Mouse (Mus musculus): ENCODE measurements around the gene Csf1. TPM values are rescaled to one million over a fixed set of nuclear protein-coding genes. Genes with fewer than 3 reads are reported as not detected.

Csf1 gene
- polyA plus RNA-seq, 1 experiment from 2014 or later, result 10.7 TPM

DNA sequence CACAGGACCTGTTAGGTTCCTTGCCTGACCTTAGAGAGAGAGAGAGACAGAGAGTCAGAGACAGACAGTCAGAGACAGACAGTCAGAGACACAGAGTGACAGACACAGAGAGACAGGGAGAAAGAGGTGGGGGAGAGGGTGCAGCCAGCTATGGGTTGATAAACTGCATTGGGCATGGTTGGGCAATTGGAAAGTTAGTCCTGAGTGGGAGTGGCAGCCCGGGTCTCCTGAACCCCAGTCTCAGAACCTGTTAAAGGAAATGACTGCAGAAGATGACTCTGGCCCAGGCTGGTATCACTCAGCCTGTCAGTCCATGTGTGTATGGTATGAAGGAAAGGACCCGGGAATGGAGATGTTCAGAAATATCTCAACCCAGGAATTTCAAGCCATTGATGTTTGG lies 2.1 kb downstream of the Csf1 start:
- Histone ChIP-seq H3K9ac (ENCODE audit: low read depth, low read length) (no peak overlapping the region), H3K36me3 (ENCODE audit: control insufficient read depth, insufficient read depth, low read length) (peaks cover 2% of the 10 kb centered on the region; the same call in 1 of the 2 replicates), H3K27me3 (replicated peaks; ENCODE audit: control insufficient read depth, insufficient read depth, low read length) (peaks cover 28% of the 10 kb centered on the region), H3K9me3 (ENCODE audit: control insufficient read depth, low read length) (no peaks in the 10 kb centered on the region), H3K27ac (ENCODE audit: low read depth, low read length) (no peak overlapping the region), H3K4me2 (peak overlapping the region; percentile 89), H3K4me3 (ENCODE audit: low read depth, low read length) (peak overlapping the region; percentile 76; the same call in 1 of the 2 replicates), H3K4me1 (replicated peaks; ENCODE audit: control insufficient read depth, insufficient read depth, low read length) (peaks cover 18% of the 10 kb centered on the region)
- no peak for ATAC-seq (replicated peaks; ENCODE audit: low FRiP score)
- DNase-seq (ENCODE audit: low spot score), result no peak
- 52% methylated on average over 2 of the region's 2 CpGs for WGBS

DNA sequence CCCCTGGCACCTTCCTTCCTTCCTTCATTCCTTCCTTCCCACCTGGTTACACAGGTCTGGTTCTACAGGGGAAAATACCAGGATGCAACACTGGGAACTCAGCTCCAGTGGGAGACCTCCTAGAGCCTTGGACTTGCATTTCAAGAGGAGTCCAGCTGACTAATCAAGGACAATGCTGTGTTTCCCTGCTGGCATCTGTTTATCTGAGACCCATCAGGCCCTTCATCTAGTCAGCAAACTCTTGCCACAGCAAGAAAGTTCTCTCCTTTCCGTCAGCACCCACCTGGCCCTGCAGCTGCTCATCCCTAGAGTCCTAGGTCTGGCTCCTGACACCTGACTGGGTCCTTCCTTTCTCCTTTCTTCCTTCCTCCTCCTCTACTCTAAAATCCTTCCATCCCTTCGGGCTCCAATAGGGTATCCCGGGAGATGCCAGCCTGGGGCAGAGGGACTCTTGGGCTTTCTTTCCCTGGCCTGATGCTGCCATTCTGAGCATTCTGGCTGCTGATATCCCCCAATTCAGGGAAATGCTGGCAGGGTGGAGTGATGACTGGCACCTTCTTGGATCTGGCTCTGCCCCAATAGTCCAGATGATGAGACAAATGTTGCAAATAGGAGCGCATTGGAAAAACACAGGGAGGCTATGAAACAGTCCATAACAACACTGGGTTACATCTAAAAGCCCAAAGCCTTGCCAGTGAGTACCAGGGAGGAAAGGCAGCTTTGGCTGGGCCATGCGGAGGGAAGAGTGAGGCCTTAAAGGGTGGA lies 2.7 kb downstream of the Csf1 start:
- H3K9me3 ChIP-seq (ENCODE audit: control insufficient read depth, low read length), result no peaks in the 10 kb centered on the region
- H3K4me2 ChIP-seq, result peak overlapping the region; percentile 89; the same call in 1 of the 2 replicates
- H3K27me3 ChIP-seq (replicated peaks; ENCODE audit: control insufficient read depth, insufficient read depth, low read length), result peaks cover 28% of the 10 kb centered on the region
- no peak for DNase-seq (ENCODE audit: low spot score)
- H3K27ac ChIP-seq (ENCODE audit: low read depth, low read length), result no peak overlapping the region
- ATAC-seq (replicated peaks; ENCODE audit: low FRiP score), result no peak
- H3K36me3 ChIP-seq (ENCODE audit: control insufficient read depth, insufficient read depth, low read length), result peaks cover 5% of the 10 kb centered on the region; the same call in 1 of the 2 replicates
- no peak overlapping the region for H3K4me3 ChIP-seq (ENCODE audit: low read depth, low read length)
- H3K9ac ChIP-seq (ENCODE audit: low read depth, low read length), result no peak overlapping the region
- WGBS, result 88% methylated on average over 5 of the region's 5 CpGs
- H3K4me1 ChIP-seq (replicated peaks; ENCODE audit: control insufficient read depth, insufficient read depth, low read length), result peaks cover 18% of the 10 kb centered on the region

DNA sequence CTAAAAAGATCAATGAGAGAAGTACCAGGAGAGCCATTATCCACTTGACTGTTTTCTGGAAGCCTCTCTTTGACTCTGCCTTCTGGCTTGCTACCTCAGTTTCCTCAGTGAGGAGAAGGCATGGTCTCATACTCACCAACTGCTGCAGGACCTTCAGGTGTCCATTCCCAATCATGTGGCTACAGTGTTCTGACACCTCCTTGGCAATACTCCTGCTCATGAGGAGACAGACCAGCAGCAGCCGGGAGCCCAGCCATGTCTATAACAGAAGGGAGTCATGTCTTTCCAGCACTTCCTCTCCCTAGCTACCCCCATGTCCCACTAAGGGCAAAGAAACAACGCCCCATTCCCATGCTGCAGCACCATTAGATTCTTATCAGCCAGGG lies 3.8 kb downstream of the Csf1 start:
- Histone ChIP-seq H3K4me1 (replicated peaks; ENCODE audit: control insufficient read depth, insufficient read depth, low read length) (peaks cover 18% of the 10 kb centered on the region), H3K9me3 (ENCODE audit: control insufficient read depth, low read length) (no peaks in the 10 kb centered on the region), H3K9ac (ENCODE audit: low read depth, low read length) (no peak overlapping the region), H3K27ac (ENCODE audit: low read depth, low read length) (no peak overlapping the region), H3K27me3 (replicated peaks; ENCODE audit: control insufficient read depth, insufficient read depth, low read length) (peaks cover 24% of the 10 kb centered on the region), H3K4me2 (no peak overlapping the region), H3K36me3 (ENCODE audit: control insufficient read depth, insufficient read depth, low read length) (peaks cover 9% of the 10 kb centered on the region; the same call in 1 of the 2 replicates), H3K4me3 (ENCODE audit: low read depth, low read length) (no peak overlapping the region)
- ATAC-seq (replicated peaks; ENCODE audit: low FRiP score) (no peak), DNase-seq (ENCODE audit: low spot score) (no peak)
- 68% methylated on average over 2 of the region's 2 CpGs for WGBS

DNA sequence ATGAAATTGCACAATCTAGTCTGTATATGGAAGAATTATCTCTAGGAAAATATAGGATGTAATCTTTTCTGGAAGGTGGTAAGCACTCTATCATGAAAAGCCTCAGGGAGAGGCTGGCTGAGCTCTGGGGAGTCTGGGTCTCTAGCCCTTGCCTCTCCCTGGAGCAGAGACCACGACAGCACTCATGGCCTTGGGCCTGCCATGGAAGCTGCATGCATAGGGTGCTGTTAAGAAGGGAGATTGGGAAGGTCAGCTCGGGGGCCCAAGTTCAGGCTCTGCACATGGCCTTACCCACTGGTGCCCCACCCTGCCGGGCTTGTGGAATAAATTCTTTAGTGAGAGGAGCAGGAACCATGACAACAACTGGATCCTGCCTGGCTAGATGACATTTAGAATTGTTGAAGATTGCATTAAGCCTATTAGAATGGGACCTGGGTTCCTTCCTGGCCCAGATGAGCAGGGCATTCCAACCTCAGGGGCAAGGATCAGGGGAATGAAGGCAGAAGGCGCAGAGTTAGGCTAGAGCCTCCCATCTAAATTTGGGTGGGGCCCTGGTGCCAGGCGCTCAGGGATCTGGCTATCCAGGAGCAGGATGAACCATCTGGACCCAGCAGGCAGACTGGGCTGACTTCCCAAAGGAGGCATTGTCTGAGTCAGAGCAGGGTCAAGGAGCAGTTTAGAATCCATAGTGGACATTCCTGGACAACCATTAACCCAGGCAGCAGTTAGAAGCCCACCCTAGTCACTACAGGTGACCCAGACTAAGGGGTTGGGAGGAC lies 4.4 kb downstream of the Csf1 start:
- Histone ChIP-seq H3K4me1 (replicated peaks; ENCODE audit: control insufficient read depth, insufficient read depth, low read length) (peaks cover 18% of the 10 kb centered on the region), H3K9ac (ENCODE audit: low read depth, low read length) (no peak overlapping the region), H3K4me3 (ENCODE audit: low read depth, low read length) (no peak overlapping the region), H3K27me3 (replicated peaks; ENCODE audit: control insufficient read depth, insufficient read depth, low read length) (peaks cover 20% of the 10 kb centered on the region), H3K9me3 (ENCODE audit: control insufficient read depth, low read length) (no peaks in the 10 kb centered on the region), H3K36me3 (ENCODE audit: control insufficient read depth, insufficient read depth, low read length) (peaks cover 9% of the 10 kb centered on the region; the same call in 1 of the 2 replicates), H3K27ac (ENCODE audit: low read depth, low read length) (no peak overlapping the region), H3K4me2 (no peak overlapping the region)
- ATAC-seq (replicated peaks; ENCODE audit: low FRiP score) (no peak), DNase-seq (ENCODE audit: low spot score) (no peak)
- WGBS, result 72% methylated on average over 5 of the region's 5 CpGs

DNA sequence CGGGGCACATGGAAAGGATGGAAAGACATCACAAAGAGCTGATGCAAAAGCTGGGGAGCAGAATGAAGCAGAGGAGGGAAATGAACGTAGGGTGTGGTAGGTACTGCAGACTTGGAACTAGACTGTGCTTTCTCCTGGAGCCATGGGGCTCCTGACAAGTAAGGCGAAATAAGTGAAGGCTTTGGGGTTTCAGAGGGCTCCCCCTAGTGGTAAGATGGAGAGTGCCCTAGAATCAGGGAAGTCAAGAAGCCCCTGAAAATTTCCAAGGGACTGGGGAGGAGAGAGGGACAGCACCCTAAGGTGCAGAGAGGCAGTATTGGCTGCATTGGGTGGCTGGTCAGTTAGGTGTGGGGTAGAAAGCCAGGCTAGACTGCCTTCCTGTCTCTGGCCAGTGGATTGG lies 5.6 kb downstream of the Csf1 start:
- no peaks in the 10 kb centered on the region for H3K9me3 ChIP-seq (ENCODE audit: control insufficient read depth, low read length)
- H3K36me3 ChIP-seq (ENCODE audit: control insufficient read depth, insufficient read depth, low read length), result peaks cover 9% of the 10 kb centered on the region; the same call in 1 of the 2 replicates
- DNase-seq (ENCODE audit: low spot score), result no peak
- H3K4me1 ChIP-seq (replicated peaks; ENCODE audit: control insufficient read depth, insufficient read depth, low read length), result peaks cover 11% of the 10 kb centered on the region
- H3K9ac ChIP-seq (ENCODE audit: low read depth, low read length), result no peak overlapping the region
- WGBS, result 43% methylated on average over 3 of the region's 3 CpGs
- no peak for ATAC-seq (replicated peaks; ENCODE audit: low FRiP score)
- H3K27me3 ChIP-seq (replicated peaks; ENCODE audit: control insufficient read depth, insufficient read depth, low read length), result peaks cover 7% of the 10 kb centered on the region; the same call in 1 of the 2 replicates
- H3K4me3 ChIP-seq (ENCODE audit: low read depth, low read length), result no peak overlapping the region
- H3K27ac ChIP-seq (ENCODE audit: low read depth, low read length), result no peak overlapping the region
- H3K4me2 ChIP-seq, result no peak overlapping the region

DNA sequence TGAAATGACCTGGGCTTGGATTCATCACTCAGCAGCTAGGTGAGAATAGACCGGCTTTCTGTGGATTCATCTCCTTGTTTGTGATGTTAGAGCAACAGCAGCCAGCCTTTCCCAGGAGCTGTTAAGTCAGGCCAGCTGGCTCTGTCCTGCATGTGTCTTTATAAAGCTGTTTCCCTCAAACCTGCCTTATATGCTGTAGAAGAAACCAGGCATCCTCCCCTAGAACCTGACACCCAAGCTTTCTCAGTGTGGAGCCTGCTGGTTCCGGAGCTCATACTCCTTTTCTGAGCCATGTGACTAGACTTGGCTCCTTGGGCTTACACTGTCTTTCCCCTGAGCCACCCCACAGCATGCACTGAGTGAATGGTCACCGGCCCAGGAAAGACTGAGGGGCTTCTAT lies 8.7 kb downstream of the Csf1 start:
- ATAC-seq (replicated peaks; ENCODE audit: low FRiP score), result no peak
- peaks cover 9% of the 10 kb centered on the region; the same call in 1 of the 2 replicates for H3K36me3 ChIP-seq (ENCODE audit: control insufficient read depth, insufficient read depth, low read length)

DNA sequence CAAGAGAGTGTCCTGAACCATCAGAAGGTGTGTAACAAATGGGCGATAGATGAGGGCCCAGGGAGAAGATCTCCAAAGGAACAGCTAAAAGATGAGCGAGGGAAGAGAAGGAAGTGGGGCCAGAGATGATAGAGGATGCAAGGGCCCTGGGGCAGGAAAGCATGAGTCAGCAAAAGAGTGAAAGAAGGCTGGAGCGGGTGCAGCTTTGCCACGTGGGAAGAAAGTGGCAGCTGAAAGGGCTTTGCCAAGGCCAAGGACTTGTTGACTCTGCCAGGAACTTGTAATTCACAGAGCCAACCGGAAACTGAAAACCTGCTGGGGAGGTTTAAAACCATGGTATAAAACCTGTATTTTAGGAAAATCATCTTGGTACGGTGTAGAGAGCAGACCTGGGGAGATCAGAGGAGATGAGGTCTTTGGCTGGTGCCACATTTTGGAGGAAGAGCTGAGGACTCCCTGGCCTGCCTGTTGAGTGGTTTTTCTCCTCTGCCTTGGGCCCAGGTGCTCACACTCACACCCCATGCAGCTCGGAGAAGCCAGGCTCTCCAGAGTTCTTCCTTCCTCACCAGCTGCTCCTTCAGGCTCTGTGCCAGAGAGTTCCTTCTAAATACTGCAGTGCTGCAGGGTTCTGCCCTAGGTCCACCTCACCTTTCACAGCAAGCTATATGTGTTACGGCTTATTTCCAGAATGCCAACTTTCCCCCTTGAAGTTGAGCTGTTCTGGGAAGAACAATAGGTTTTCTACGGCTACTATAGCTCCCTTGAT lies 9.3 kb downstream of the Csf1 start:
- no peak for ATAC-seq (replicated peaks; ENCODE audit: low FRiP score)
- Histone ChIP-seq H3K36me3 (ENCODE audit: control insufficient read depth, insufficient read depth, low read length) (peaks cover 10% of the 10 kb centered on the region; the same call in 1 of the 2 replicates), H3K4me1 (replicated peaks; ENCODE audit: control insufficient read depth, insufficient read depth, low read length) (no peaks in the 10 kb centered on the region), H3K27me3 (replicated peaks; ENCODE audit: control insufficient read depth, insufficient read depth, low read length) (no peaks in the 10 kb centered on the region), H3K4me2 (no peak overlapping the region), H3K9me3 (ENCODE audit: control insufficient read depth, low read length) (no peaks in the 10 kb centered on the region), H3K4me3 (ENCODE audit: low read depth, low read length) (no peak overlapping the region), H3K27ac (ENCODE audit: low read depth, low read length) (no peak overlapping the region), H3K9ac (ENCODE audit: low read depth, low read length) (no peak overlapping the region)
- 64% methylated on average over 9 of the region's 9 CpGs for WGBS
- DNase-seq (ENCODE audit: low spot score), result no peak

More for the DNA sequence above, 8.7 kb downstream of the Csf1 start:
- H3K4me3 ChIP-seq (ENCODE audit: low read depth, low read length), result no peak overlapping the region
- no peak for DNase-seq (ENCODE audit: low spot score)
- H3K27ac ChIP-seq (ENCODE audit: low read depth, low read length), result no peak overlapping the region
- H3K27me3 ChIP-seq (replicated peaks; ENCODE audit: control insufficient read depth, insufficient read depth, low read length), result no peaks in the 10 kb centered on the region
- H3K9me3 ChIP-seq (ENCODE audit: control insufficient read depth, low read length), result no peaks in the 10 kb centered on the region
- no peak overlapping the region for H3K4me2 ChIP-seq
- no peaks in the 10 kb centered on the region for H3K4me1 ChIP-seq (replicated peaks; ENCODE audit: control insufficient read depth, insufficient read depth, low read length)
- WGBS, result 65% methylated on average over 3 of the region's 3 CpGs
- no peak overlapping the region for H3K9ac ChIP-seq (ENCODE audit: low read depth, low read length)

DNA sequence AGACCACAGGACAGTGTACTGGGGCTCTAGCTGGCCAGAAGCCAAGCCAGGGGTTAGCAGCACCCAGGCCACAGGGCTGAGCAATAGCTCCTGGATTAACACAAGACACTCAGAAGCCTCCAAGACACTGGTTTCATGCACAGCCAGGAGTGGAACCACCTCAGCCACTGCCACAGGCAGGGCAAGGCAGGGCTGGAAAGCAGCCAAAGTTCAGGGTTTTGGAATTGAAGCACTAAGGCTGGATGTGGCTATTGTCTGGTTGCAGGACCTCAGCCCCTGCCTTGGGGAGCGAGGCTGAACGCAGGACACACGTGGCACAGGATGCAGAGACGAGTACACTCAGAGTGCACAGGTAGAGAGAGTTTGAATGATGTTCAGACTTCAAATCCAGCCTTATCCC lies 10.8 kb downstream of the Csf1 start:
- Histone ChIP-seq H3K9ac (ENCODE audit: low read depth, low read length) (no peak overlapping the region), H3K36me3 (ENCODE audit: control insufficient read depth, insufficient read depth, low read length) (peaks cover 14% of the 10 kb centered on the region; the same call in 1 of the 2 replicates), H3K27me3 (replicated peaks; ENCODE audit: control insufficient read depth, insufficient read depth, low read length) (no peaks in the 10 kb centered on the region), H3K4me2 (no peak overlapping the region), H3K9me3 (ENCODE audit: control insufficient read depth, low read length) (no peaks in the 10 kb centered on the region), H3K4me3 (ENCODE audit: low read depth, low read length) (no peak overlapping the region), H3K4me1 (replicated peaks; ENCODE audit: control insufficient read depth, insufficient read depth, low read length) (no peaks in the 10 kb centered on the region), H3K27ac (ENCODE audit: low read depth, low read length) (no peak overlapping the region)
- no peak for DNase-seq (ENCODE audit: low spot score)
- ATAC-seq (replicated peaks; ENCODE audit: low FRiP score), result no peak
- WGBS, result 80% methylated on average over 4 of the region's 4 CpGs
